Mouse (Mus musculus) stomach, embryonic 16.5 days (tissue): ENCODE data around the gene Mbtd1. TPM values are rescaled to one million over a fixed set of nuclear protein-coding genes. Genes with fewer than 3 reads are reported as not detected.

Source experiments
- ATAC-seq: fragments of 200-750 bp; cut with Nextera tagmentation; 2 replicates; pipeline ENCODE4 v1.8.0; 2017; ENCODE audit warnings: moderate number of reproducible peaks, moderate TSS enrichment; ENCODE audit not compliant: insufficient read depth, low FRiP score
- H3K27ac ChIP-seq: fragments of 300-500 bp; sonication (generic); 2 replicates; pipeline ENCODE4 v1.5.1; 2014; ENCODE audit warnings: low read length
- H3K27me3 ChIP-seq: fragments of 300-500 bp; sonication (generic); 2 replicates; pipeline ENCODE4 v1.6.1; 2014; ENCODE audit warnings: low read length, control low read depth, mixed read lengths; ENCODE audit not compliant: control insufficient read depth, insufficient read depth
- H3K36me3 ChIP-seq: fragments of 300-500 bp; sonication (generic); 2 replicates; pipeline ENCODE4 v1.6.1; 2014; ENCODE audit warnings: low read length; ENCODE audit not compliant: control insufficient read depth, insufficient read depth
- H3K4me1 ChIP-seq: fragments of 300-500 bp; sonication (generic); 2 replicates; pipeline ENCODE4 v1.6.1; 2014; ENCODE audit warnings: low read length, control low read depth, mixed read lengths; ENCODE audit not compliant: control insufficient read depth, insufficient read depth
- H3K4me2 ChIP-seq: fragments of 300-500 bp; sonication (generic); 2 replicates; pipeline ENCODE4 v1.6.1; 2014; ENCODE audit warnings: low read depth, low read length, mixed read lengths
- H3K4me3 ChIP-seq: fragments of 300-500 bp; sonication (generic); replicated peaks from 2 replicates; pipeline ENCODE4 v1.5.1; 2014; ENCODE audit warnings: mild to moderate bottlenecking, low read length
- H3K9ac ChIP-seq: fragments of 300-500 bp; sonication (generic); 2 replicates; pipeline ENCODE4 v1.6.1; 2014; ENCODE audit warnings: low read length
- H3K9me3 ChIP-seq: fragments of 300-500 bp; sonication (generic); replicated peaks from 2 replicates; pipeline ENCODE4 v1.6.1; 2016; ENCODE audit warnings: low read length, control low read depth; ENCODE audit not compliant: control insufficient read depth
- WGBS: fragments of 180-500 bp; shearing (Covaris S2); extraction: QIAGEN DNeasy Blood & Tissue Kit; methylation state at CpG from one replicate; pipeline ENCODE4 v1.1.7; 2014; 5-methylcytosine and 5-hydroxymethylcytosine counted together
- polyA plus RNA-seq: library from polyadenylated mRNA; unstranded; fragments of >200 nt; fragmentation: Nextera tagmentation; extraction: Ambion mirVana; gene quantifications from 2 replicates; pipeline ENCODE4 v1.2.1, GENCODE M21; 2015

Mbtd1 gene
- polyA plus RNA-seq, 1 experiment from 2014 or later: 20.2 TPM

GRCm38 (mm10) chr11:93884068-93884467 is 1.6 kb upstream of the Mbtd1 start:
- Histone ChIP-seq H3K4me2 (peak overlapping the region; percentile 83), H3K27me3 (no peaks in the 10 kb centered on the region), H3K9me3 (no peaks in the 10 kb centered on the region), H3K4me1 (peaks cover 25% of the 10 kb centered on the region), H3K4me3 (peak overlapping the region; percentile 96), H3K36me3 (peaks cover 4% of the 10 kb centered on the region; the same call in 1 of the 2 replicates), H3K9ac (0 out of 2 replicates have a peak overlapping the region, but pooled peaks have one; percentile 98), H3K27ac (no peak overlapping the region)
- ATAC-seq: no peak
- WGBS: 84% methylated on average over 4 of the region's 4 CpGs

- Histone ChIP-seq H3K4me3 (peak overlapping the region; percentile 96), H3K27ac (peak overlapping the region; percentile 98), H3K9ac (peak overlapping the region; percentile 98), H3K36me3 (peaks cover 4% of the 10 kb centered on the region; the same call in 1 of the 2 replicates), H3K4me2 (peak overlapping the region; percentile 83), H3K27me3 (no peaks in the 10 kb centered on the region), H3K9me3 (no peaks in the 10 kb centered on the region), H3K4me1 (peaks cover 25% of the 10 kb centered on the region)
- WGBS: under 1% methylated on average over 77 of the region's 81 CpGs
- ATAC-seq: peak; percentile 61
These were observed 616 bp upstream of the Mbtd1 start for GRCm38 (mm10) chr11:93884901-93885571.

- H3K27me3 ChIP-seq: no peaks in the 10 kb centered on the region
- H3K27ac ChIP-seq: peak overlapping the region; percentile 98
- no peaks in the 10 kb centered on the region for H3K9me3 ChIP-seq
- no peaks in the 10 kb centered on the region for H3K36me3 ChIP-seq
- peak overlapping the region; percentile 76 for H3K4me2 ChIP-seq
- peak overlapping the region; percentile 98 for H3K9ac ChIP-seq
- ATAC-seq: no peak
- peak overlapping the region; percentile 96 for H3K4me3 ChIP-seq
- under 1% methylated on average over 34 of the region's 34 CpGs for WGBS
- H3K4me1 ChIP-seq: peaks cover 25% of the 10 kb centered on the region
These were observed 893 bp downstream of the Mbtd1 start for GRCm38 (mm10) chr11:93886411-93887079.

DNA sequence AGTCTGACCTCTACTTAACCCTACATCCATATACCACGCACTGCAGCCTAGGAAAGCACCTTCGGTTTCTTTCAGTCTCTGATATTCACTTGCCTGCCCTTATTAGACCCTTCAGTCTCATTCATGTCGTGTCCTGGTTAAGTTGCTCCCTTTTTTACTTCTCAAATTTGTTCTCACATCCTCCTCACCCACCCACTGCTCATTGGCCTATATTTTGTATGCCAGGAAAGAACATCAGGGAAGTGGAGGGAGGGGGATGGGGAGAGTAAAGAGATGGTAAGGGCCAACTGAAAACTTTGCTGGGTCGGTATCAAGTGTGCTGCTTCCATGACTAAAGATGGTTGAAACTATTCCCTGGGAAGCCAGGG is 1.4 kb downstream of the Mbtd1 start:
- WGBS: 0% methylated on average over 4 of the region's 4 CpGs
- Histone ChIP-seq H3K27me3 (no peaks in the 10 kb centered on the region), H3K36me3 (no peaks in the 10 kb centered on the region), H3K4me3 (peak overlapping the region; percentile 96), H3K4me1 (peaks cover 25% of the 10 kb centered on the region), H3K9me3 (no peaks in the 10 kb centered on the region), H3K9ac (peak overlapping the region; percentile 98), H3K27ac (peak overlapping the region; percentile 98; the same call in 1 of the 2 replicates), H3K4me2 (peak overlapping the region; percentile 76)
- no peak for ATAC-seq

DNA sequence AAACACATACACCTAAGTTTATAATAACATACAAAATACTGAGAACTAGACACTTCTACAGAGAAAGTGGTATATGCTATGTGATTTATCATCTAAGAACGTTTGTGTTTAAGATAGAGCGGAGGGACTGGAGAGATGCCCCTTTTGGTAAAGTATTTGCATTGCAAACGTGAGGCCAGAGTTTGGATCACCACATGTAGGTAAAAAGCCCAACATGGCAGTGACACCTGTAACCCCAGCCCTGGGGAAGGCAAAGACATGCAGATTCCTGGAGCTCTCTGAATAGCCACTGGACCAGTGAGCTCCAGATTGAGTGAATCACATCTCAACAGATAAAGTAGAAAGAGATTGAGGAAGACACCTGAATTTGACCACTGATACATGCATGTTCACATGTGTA is 12.1 kb downstream of the Mbtd1 start:
- Histone ChIP-seq H3K27me3 (no peaks in the 10 kb centered on the region), H3K4me2 (no peak overlapping the region), H3K27ac (no peak overlapping the region), H3K4me3 (no peak overlapping the region), H3K4me1 (no peaks in the 10 kb centered on the region), H3K9me3 (no peaks in the 10 kb centered on the region), H3K36me3 (no peaks in the 10 kb centered on the region), H3K9ac (no peak overlapping the region)
- 68% methylated on average over 3 of the region's 3 CpGs for WGBS
- ATAC-seq: no peak

GRCm38 (mm10) chr11:93906834-93907233 is 21.2 kb downstream of the Mbtd1 start:
- Histone ChIP-seq H3K9ac (no peak overlapping the region), H3K9me3 (no peaks in the 10 kb centered on the region), H3K4me1 (no peaks in the 10 kb centered on the region), H3K27ac (no peak overlapping the region), H3K4me2 (no peak overlapping the region), H3K36me3 (0 out of 2 replicates have a peak, but pooled peaks cover 19% of the 10 kb centered on the region), H3K4me3 (no peak overlapping the region), H3K27me3 (no peaks in the 10 kb centered on the region)
- ATAC-seq: no peak
- WGBS: 76% methylated on average over 4 of the region's 4 CpGs

DNA sequence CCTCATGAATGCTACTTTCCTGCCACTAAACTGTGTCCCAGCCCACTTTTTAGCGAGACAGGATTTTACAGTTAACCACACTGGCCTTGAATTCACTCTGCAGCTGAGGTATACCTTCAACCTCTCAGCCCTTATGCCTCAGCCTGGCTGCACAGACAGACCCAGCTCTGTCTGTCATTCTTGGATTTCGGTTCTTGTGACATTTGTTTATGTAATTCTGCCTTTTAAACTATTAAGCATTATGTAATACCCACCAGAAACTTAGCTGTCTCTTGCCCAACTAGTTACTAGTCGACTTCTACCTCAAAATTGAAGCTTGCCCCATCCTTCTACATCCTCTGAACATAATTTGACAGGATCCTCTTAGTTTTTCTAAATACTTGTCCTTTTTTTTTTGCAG is 22.2 kb downstream of the Mbtd1 start:
- H3K4me1 ChIP-seq: no peaks in the 10 kb centered on the region
- H3K4me3 ChIP-seq: no peak overlapping the region
- WGBS: 70% methylated on average over 3 of the region's 3 CpGs
- 0 out of 2 replicates have a peak, but pooled peaks cover 19% of the 10 kb centered on the region for H3K36me3 ChIP-seq
- no peaks in the 10 kb centered on the region for H3K9me3 ChIP-seq
- no peaks in the 10 kb centered on the region for H3K27me3 ChIP-seq
- no peak overlapping the region for H3K4me2 ChIP-seq
- no peak overlapping the region for H3K9ac ChIP-seq
- H3K27ac ChIP-seq: no peak overlapping the region
- no peak for ATAC-seq

- Histone ChIP-seq H3K27me3 (no peaks in the 10 kb centered on the region), H3K4me1 (no peaks in the 10 kb centered on the region), H3K9me3 (no peaks in the 10 kb centered on the region), H3K4me3 (no peak overlapping the region), H3K27ac (no peak overlapping the region), H3K36me3 (0 out of 2 replicates have a peak, but pooled peaks cover 19% of the 10 kb centered on the region), H3K9ac (no peak overlapping the region), H3K4me2 (no peak overlapping the region)
- ATAC-seq: no peak
- WGBS: 86% methylated on average over 9 of the region's 9 CpGs
These were observed 23.2 kb downstream of the Mbtd1 start for GRCm38 (mm10) chr11:93908829-93909228.

- 86% methylated on average over 3 of the region's 3 CpGs for WGBS
- Histone ChIP-seq H3K4me1 (no peaks in the 10 kb centered on the region), H3K36me3 (0 out of 2 replicates have a peak, but pooled peaks cover 18% of the 10 kb centered on the region)
These were observed 26.0 kb downstream of the Mbtd1 start for GRCm38 (mm10) chr11:93911603-93912002.

More at GRCm38 (mm10) chr11:93911603-93912002, 26.0 kb downstream of the Mbtd1 start:
- no peaks in the 10 kb centered on the region for H3K9me3 ChIP-seq
- no peak overlapping the region for H3K4me2 ChIP-seq
- H3K9ac ChIP-seq: no peak overlapping the region
- no peak overlapping the region for H3K27ac ChIP-seq
- H3K27me3 ChIP-seq: no peaks in the 10 kb centered on the region
- no peak overlapping the region for H3K4me3 ChIP-seq
- no peak for ATAC-seq
